Mouse (Mus musculus) stomach, postnatal 0 days (tissue): Measurements from ENCODE around the gene Thyn1.

Source experiments
- CTCF ChIP-seq: IDR thresholded peaks from 2 replicates; pipeline ENCODE4 v1.5.1; 2016; ENCODE audit warnings: antibody characterized with exemption, low read depth, mild to moderate bottlenecking, moderate library complexity
- EP300 ChIP-seq: optimal IDR thresholded peaks from 2 replicates; pipeline ENCODE3; 2016; ENCODE audit warnings: antibody characterized with exemption

- TF ChIP-seq CTCF (no peak), EP300 (no peak)
Measured at GRCm38 (mm10) chr9:27005933-27006332, 6.4 kb downstream of the Thyn1 start.
